Mouse (Mus musculus): ENCODE results near the gene Peli1. TPM values are rescaled to one million over a fixed set of nuclear protein-coding genes. Genes with fewer than 3 reads are reported as not detected.

Gene Peli1
- polyA plus RNA-seq, 1 experiment from 2014 or later, result 57.6 TPM

- no peaks in the 10 kb centered on the region for H3K27me3 ChIP-seq (ENCODE audit: control insufficient read depth, insufficient read depth, low read depth, low read length)
- H3K9ac ChIP-seq (ENCODE audit: low read depth, low read length), result no peak overlapping the region
- no peak for ATAC-seq
- no peaks in the 10 kb centered on the region for H3K9me3 ChIP-seq (replicated peaks; ENCODE audit: control insufficient read depth, low read length, poor library complexity, severe bottlenecking)
- no peak overlapping the region for H3K4me2 ChIP-seq (ENCODE audit: low read length)
- H3K27ac ChIP-seq (ENCODE audit: low read length), result no peak overlapping the region
- WGBS, result 89% methylated on average over 2 of the region's 2 CpGs
- no peaks in the 10 kb centered on the region for H3K36me3 ChIP-seq (ENCODE audit: control insufficient read depth, insufficient read depth, low read length)
- H3K4me3 ChIP-seq (ENCODE audit: low read depth, low read length), result no peak overlapping the region
- H3K4me1 ChIP-seq (ENCODE audit: control insufficient read depth, insufficient read depth, low read length), result no peaks in the 10 kb centered on the region
These were observed 31.3 kb downstream of the Peli1 start for GRCm38 (mm10) chr11:21122399-21122798.

- H3K4me2 ChIP-seq (ENCODE audit: low read length), result no peak overlapping the region
- H3K27ac ChIP-seq (ENCODE audit: low read length), result no peak overlapping the region
- 90% methylated on average over 2 of the region's 2 CpGs for WGBS
- no peak for ATAC-seq
- H3K4me1 ChIP-seq (ENCODE audit: control insufficient read depth, insufficient read depth, low read length), result no peaks in the 10 kb centered on the region; the same call in 1 of the 2 replicates
- H3K9ac ChIP-seq (ENCODE audit: low read depth, low read length), result no peak overlapping the region
- peaks cover 5% of the 10 kb centered on the region; the same call in 1 of the 2 replicates for H3K36me3 ChIP-seq (ENCODE audit: control insufficient read depth, insufficient read depth, low read length)
- no peak overlapping the region for H3K4me3 ChIP-seq (ENCODE audit: low read depth, low read length)
- H3K9me3 ChIP-seq (replicated peaks; ENCODE audit: control insufficient read depth, low read length, poor library complexity, severe bottlenecking), result no peaks in the 10 kb centered on the region
- H3K27me3 ChIP-seq (ENCODE audit: control insufficient read depth, insufficient read depth, low read depth, low read length), result no peaks in the 10 kb centered on the region
These were observed 40.6 kb downstream of the Peli1 start for GRCm38 (mm10) chr11:21131692-21132091.

GRCm38 (mm10) chr11:21134875-21135451 is 43.9 kb downstream of the Peli1 start:
- H3K36me3 ChIP-seq (ENCODE audit: control insufficient read depth, insufficient read depth, low read length), result peaks cover 6% of the 10 kb centered on the region; the same call in 1 of the 2 replicates

GRCm38 (mm10) chr11:21139453-21139852 is 48.4 kb downstream of the Peli1 start:
- Histone ChIP-seq H3K4me3 (ENCODE audit: low read depth, low read length) (no peak overlapping the region), H3K27ac (ENCODE audit: low read length) (no peak overlapping the region), H3K27me3 (ENCODE audit: control insufficient read depth, insufficient read depth, low read depth, low read length) (no peaks in the 10 kb centered on the region), H3K4me1 (ENCODE audit: control insufficient read depth, insufficient read depth, low read length) (no peaks in the 10 kb centered on the region), H3K4me2 (ENCODE audit: low read length) (no peak overlapping the region), H3K36me3 (ENCODE audit: control insufficient read depth, insufficient read depth, low read length) (peaks cover 11% of the 10 kb centered on the region; the same call in 1 of the 2 replicates), H3K9me3 (replicated peaks; ENCODE audit: control insufficient read depth, low read length, poor library complexity, severe bottlenecking) (no peaks in the 10 kb centered on the region), H3K9ac (ENCODE audit: low read depth, low read length) (no peak overlapping the region)
- ATAC-seq, result no peak
- WGBS, result 100% methylated on average over 1 of the region's 1 CpGs

More at GRCm38 (mm10) chr11:21134875-21135451, 43.9 kb downstream of the Peli1 start:
- 82% methylated on average over 2 of the region's 2 CpGs for WGBS
- no peak overlapping the region for H3K4me3 ChIP-seq (ENCODE audit: low read depth, low read length)
- ATAC-seq, result no peak
- no peak overlapping the region for H3K27ac ChIP-seq (ENCODE audit: low read length)
- H3K27me3 ChIP-seq (ENCODE audit: control insufficient read depth, insufficient read depth, low read depth, low read length), result no peaks in the 10 kb centered on the region
- H3K4me1 ChIP-seq (ENCODE audit: control insufficient read depth, insufficient read depth, low read length), result no peaks in the 10 kb centered on the region; the same call in 1 of the 2 replicates
- H3K9ac ChIP-seq (ENCODE audit: low read depth, low read length), result no peak overlapping the region
- H3K4me2 ChIP-seq (ENCODE audit: low read length), result no peak overlapping the region
- H3K9me3 ChIP-seq (replicated peaks; ENCODE audit: control insufficient read depth, low read length, poor library complexity, severe bottlenecking), result no peaks in the 10 kb centered on the region

GRCm38 (mm10) chr11:21141242-21141641 is 50.2 kb downstream of the Peli1 start:
- Histone ChIP-seq H3K4me3 (ENCODE audit: low read depth, low read length) (no peak overlapping the region), H3K36me3 (ENCODE audit: control insufficient read depth, insufficient read depth, low read length) (peaks cover 7% of the 10 kb centered on the region; the same call in 1 of the 2 replicates), H3K4me1 (ENCODE audit: control insufficient read depth, insufficient read depth, low read length) (no peaks in the 10 kb centered on the region), H3K27ac (ENCODE audit: low read length) (no peak overlapping the region), H3K4me2 (ENCODE audit: low read length) (no peak overlapping the region), H3K27me3 (ENCODE audit: control insufficient read depth, insufficient read depth, low read depth, low read length) (no peaks in the 10 kb centered on the region), H3K9me3 (replicated peaks; ENCODE audit: control insufficient read depth, low read length, poor library complexity, severe bottlenecking) (no peaks in the 10 kb centered on the region), H3K9ac (ENCODE audit: low read depth, low read length) (no peak overlapping the region)
- no peak for ATAC-seq
- 91% methylated on average over 7 of the region's 7 CpGs for WGBS

GRCm38 (mm10) chr11:21141755-21142154 is 50.7 kb downstream of the Peli1 start:
- H3K36me3 ChIP-seq (ENCODE audit: control insufficient read depth, insufficient read depth, low read length), result peaks cover 6% of the 10 kb centered on the region; the same call in 1 of the 2 replicates
- WGBS, result 93% methylated on average over 4 of the region's 4 CpGs
- H3K27me3 ChIP-seq (ENCODE audit: control insufficient read depth, insufficient read depth, low read depth, low read length), result no peaks in the 10 kb centered on the region
- no peak overlapping the region for H3K9ac ChIP-seq (ENCODE audit: low read depth, low read length)
- H3K4me3 ChIP-seq (ENCODE audit: low read depth, low read length), result no peak overlapping the region
- H3K9me3 ChIP-seq (replicated peaks; ENCODE audit: control insufficient read depth, low read length, poor library complexity, severe bottlenecking), result no peaks in the 10 kb centered on the region
- no peak overlapping the region for H3K4me2 ChIP-seq (ENCODE audit: low read length)
- H3K27ac ChIP-seq (ENCODE audit: low read length), result no peak overlapping the region
- ATAC-seq, result no peak
- H3K4me1 ChIP-seq (ENCODE audit: control insufficient read depth, insufficient read depth, low read length), result no peaks in the 10 kb centered on the region

- WGBS, result 87% methylated on average over 4 of the region's 4 CpGs
- Histone ChIP-seq H3K36me3 (ENCODE audit: control insufficient read depth, insufficient read depth, low read length) (peaks cover 21% of the 10 kb centered on the region), H3K27me3 (ENCODE audit: control insufficient read depth, insufficient read depth, low read depth, low read length) (no peaks in the 10 kb centered on the region), H3K9ac (ENCODE audit: low read depth, low read length) (no peak overlapping the region), H3K4me3 (ENCODE audit: low read depth, low read length) (no peak overlapping the region), H3K9me3 (replicated peaks; ENCODE audit: control insufficient read depth, low read length, poor library complexity, severe bottlenecking) (no peaks in the 10 kb centered on the region), H3K4me1 (ENCODE audit: control insufficient read depth, insufficient read depth, low read length) (no peaks in the 10 kb centered on the region), H3K4me2 (ENCODE audit: low read length) (no peak overlapping the region), H3K27ac (ENCODE audit: low read length) (no peak overlapping the region)
- no peak for ATAC-seq
These were observed 58.4 kb downstream of the Peli1 start for GRCm38 (mm10) chr11:21149476-21149875.

GRCm38 (mm10) chr11:21150316-21150715 is 59.2 kb downstream of the Peli1 start:
- Histone ChIP-seq H3K9me3 (replicated peaks; ENCODE audit: control insufficient read depth, low read length, poor library complexity, severe bottlenecking) (no peaks in the 10 kb centered on the region), H3K4me2 (ENCODE audit: low read length) (no peak overlapping the region), H3K36me3 (ENCODE audit: control insufficient read depth, insufficient read depth, low read length) (peaks cover 23% of the 10 kb centered on the region), H3K27me3 (ENCODE audit: control insufficient read depth, insufficient read depth, low read depth, low read length) (no peaks in the 10 kb centered on the region), H3K9ac (ENCODE audit: low read depth, low read length) (no peak overlapping the region), H3K4me3 (ENCODE audit: low read depth, low read length) (no peak overlapping the region), H3K27ac (ENCODE audit: low read length) (no peak overlapping the region), H3K4me1 (ENCODE audit: control insufficient read depth, insufficient read depth, low read length) (no peaks in the 10 kb centered on the region)
- no peak for ATAC-seq
- WGBS, result 93% methylated on average over 5 of the region's 5 CpGs

- Histone ChIP-seq H3K9me3 (replicated peaks; ENCODE audit: control insufficient read depth, low read length, poor library complexity, severe bottlenecking) (no peaks in the 10 kb centered on the region), H3K4me1 (ENCODE audit: control insufficient read depth, insufficient read depth, low read length) (no peaks in the 10 kb centered on the region), H3K36me3 (ENCODE audit: control insufficient read depth, insufficient read depth, low read length) (peaks cover 23% of the 10 kb centered on the region), H3K9ac (ENCODE audit: low read depth, low read length) (no peak overlapping the region), H3K4me3 (ENCODE audit: low read depth, low read length) (no peak overlapping the region), H3K27ac (ENCODE audit: low read length) (no peak overlapping the region), H3K4me2 (ENCODE audit: low read length) (no peak overlapping the region), H3K27me3 (ENCODE audit: control insufficient read depth, insufficient read depth, low read depth, low read length) (no peaks in the 10 kb centered on the region)
- no peak for ATAC-seq
- WGBS, result 98% methylated on average over 1 of the region's 1 CpGs
These were observed 60.6 kb downstream of the Peli1 start for GRCm38 (mm10) chr11:21151672-21152071.

All from midbrain, embryonic 16.5 days (tissue).